Mouse (Mus musculus) CH12.LX (cell line): ENCODE measurements at regions not wholly inside any gene's neighbourhood (a gene's known extent, or its start where the extent isn't known, plus 50 kb on each side); places are given as distances from the start of the nearest gene placed in this dataset.

ENCODE experiments used
- CHD1 ChIP-seq: IDR thresholded peaks from 2 replicates; pipeline ENCODE4 v1.6.1; 2012; ENCODE audit warnings: low read depth, low read length, improper control_type of control experiment, inconsistent platforms
- CTCF ChIP-seq, 2 experiments: IDR thresholded peaks in 1 of 2; conservative IDR thresholded peaks in 1 of 2; 2 replicates each; pipeline ENCODE4 v1.5.1; 2011 to 2012; ENCODE audit warnings: low read depth in 2 of 2, low read length in 2 of 2, improper control_type of control experiment in 1 of 2, inconsistent platforms in 1 of 2, mild to moderate bottlenecking in 1 of 2, moderate library complexity in 1 of 2
- MYC ChIP-seq: IDR thresholded peaks from 2 replicates; pipeline ENCODE4 v1.6.1; 2011; ENCODE audit warnings: low read depth, mild to moderate bottlenecking, improper control_type of control experiment, low read length
- NRF1 ChIP-seq: IDR thresholded peaks from 2 replicates; pipeline ENCODE4 v1.6.1; 2014; ENCODE audit warnings: low read depth, mild to moderate bottlenecking, inconsistent platforms, low read length, improper control_type of control experiment, moderate library complexity
- SIN3A ChIP-seq: IDR thresholded peaks from 2 replicates; pipeline ENCODE4 v1.6.1; 2012; ENCODE audit warnings: low read length, improper control_type of control experiment, inconsistent platforms

DNA sequence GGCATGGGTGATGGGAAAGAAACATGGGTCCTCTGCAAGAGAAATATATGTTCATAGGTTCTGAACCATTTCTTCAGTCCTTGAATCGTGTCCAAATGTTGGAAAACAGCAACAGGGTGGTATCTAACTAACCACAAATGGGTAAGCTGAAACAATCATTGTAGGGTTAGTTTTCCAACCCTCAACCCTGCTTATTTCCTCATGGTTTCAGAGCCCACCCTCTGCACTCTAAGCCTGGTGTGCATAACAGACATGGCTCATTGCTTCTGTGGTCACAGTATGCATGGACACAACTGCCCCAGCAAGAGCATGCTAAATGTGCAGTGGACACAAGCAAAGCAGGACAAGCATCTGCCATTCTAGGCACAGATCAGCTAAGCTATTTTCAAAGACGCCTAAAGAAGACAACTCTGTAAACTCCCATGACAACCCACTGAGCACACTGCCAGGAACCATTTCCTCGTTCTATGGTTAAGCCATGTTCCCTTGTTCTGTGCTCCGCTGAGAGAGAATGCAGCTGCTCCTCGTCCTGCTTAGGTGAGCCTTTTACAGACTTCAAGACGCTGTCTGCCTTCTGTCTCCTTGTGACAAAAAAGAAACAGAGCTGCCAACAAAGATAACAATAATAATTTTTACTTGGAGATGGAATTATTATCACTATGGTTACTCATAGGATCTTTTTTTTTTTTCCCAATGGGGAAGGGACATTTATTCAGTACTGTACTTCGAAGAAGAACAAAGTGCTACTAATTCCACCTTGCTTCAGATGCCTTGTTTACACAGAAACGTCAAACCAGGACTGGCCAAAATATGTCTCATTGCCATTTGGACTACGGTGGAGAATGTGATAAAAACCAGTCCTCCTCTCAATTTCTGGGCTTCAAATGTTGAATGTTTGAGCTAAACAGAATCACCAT lies 363.8 kb downstream of the Pbx1 start:
- TF ChIP-seq MYC = no peak
- no peak for TF ChIP-seq SIN3A
- no peak for TF ChIP-seq CTCF (conservative IDR thresholded peaks at IDR 0.05 in 1 of 2, IDR thresholded peaks at IDR 0.05 in 1 of 2; ENCODE audit: low read depth in 2 of 2, low read length in 2 of 2)
- no peak for TF ChIP-seq CHD1
- no peak for TF ChIP-seq NRF1
